Mouse (Mus musculus): ENCODE measurements around the gene Gse1. TPM values are rescaled to one million over a fixed set of nuclear protein-coding genes. Genes with fewer than 3 reads are reported as not detected.

Gene Gse1
- polyA plus RNA-seq, 1 experiment from 2014 or later, result 10.6 TPM

DNA sequence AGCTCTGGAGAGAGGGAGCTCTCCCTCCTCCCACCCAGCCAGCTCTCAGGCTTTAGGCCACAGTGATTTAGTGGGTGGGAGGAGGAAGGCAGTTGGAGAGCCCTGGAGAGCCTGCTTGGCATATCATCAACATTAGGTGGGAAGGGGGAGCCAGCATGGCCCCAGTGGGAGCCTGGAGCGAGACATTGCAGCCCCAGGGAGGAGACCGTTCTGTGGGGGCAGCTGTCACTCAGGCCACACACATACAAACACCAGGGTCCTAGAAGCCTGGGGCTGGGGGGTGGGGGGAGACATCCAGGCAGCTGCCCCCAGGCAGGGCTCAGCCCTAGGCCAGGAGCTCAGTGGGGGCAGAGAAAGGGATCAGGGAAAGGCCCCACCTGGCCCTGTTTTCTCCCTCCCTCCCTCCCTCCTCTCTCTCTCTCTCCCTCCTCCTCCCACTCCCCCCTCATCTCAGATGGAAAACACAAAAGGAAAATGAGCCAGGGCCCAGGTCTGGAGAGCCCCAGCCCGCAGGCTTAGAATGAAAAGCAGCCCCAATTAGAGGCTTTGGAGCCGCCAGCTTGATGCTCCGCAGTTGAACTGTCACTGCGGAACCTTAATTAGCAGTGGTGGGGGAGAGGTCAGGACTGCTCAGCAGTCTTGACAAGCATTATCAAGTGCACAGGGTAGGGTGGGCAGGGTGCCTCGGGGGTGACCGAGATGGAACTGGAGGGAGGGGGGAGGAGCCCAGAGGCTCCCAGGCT lies 197.1 kb downstream of the Gse1 start:
- Histone ChIP-seq H3K27ac (peak overlapping the region; percentile 91), H3K9me3 (no peaks in the 10 kb centered on the region), H3K27me3 (0 out of 2 replicates have a peak, but pooled peaks cover 3% of the 10 kb centered on the region), H3K9ac (no peak overlapping the region), H3K4me1 (peaks cover 83% of the 10 kb centered on the region), H3K4me2 (replicated peaks) (peak overlapping the region; percentile 21; the same call in 1 of the 2 replicates), H3K4me3 (no peak overlapping the region), H3K36me3 (no peaks in the 10 kb centered on the region)
- ATAC-seq (ENCODE audit: insufficient number of reproducible peaks, insufficient read depth, low FRiP score, low TSS enrichment), result peak; percentile 66
- 4% methylated on average over 8 of the region's 8 CpGs for WGBS

DNA sequence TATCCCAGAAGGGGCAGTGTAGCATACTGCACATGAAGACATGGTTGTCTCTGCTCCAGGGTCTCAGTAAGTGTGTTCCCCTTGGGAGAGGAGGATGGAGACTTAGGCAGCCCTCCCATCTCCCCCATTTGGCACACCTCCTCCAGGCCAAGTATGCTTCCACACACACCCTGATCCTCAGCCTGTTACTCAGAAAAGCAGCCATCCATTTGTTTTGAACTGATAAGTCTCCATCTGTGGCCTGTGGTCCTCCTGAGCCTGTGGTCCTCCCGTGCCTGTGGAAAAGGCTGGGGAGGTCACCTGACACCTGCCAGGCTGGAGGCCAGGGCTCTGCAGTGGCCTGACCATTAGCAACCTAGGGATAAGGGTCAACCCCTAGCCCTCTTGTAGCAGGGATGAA lies 197.8 kb downstream of the Gse1 start:
- H3K36me3 ChIP-seq, result no peaks in the 10 kb centered on the region
- H3K4me2 ChIP-seq (replicated peaks), result 0 out of 2 replicates have a peak overlapping the region, but pooled peaks have one; percentile 21
- ATAC-seq (ENCODE audit: insufficient number of reproducible peaks, insufficient read depth, low FRiP score, low TSS enrichment), result peak; percentile 11; the same call in 1 of the 2 replicates
- 23% methylated on average over 1 of the region's 1 CpGs for WGBS
- H3K9me3 ChIP-seq, result no peaks in the 10 kb centered on the region
- H3K9ac ChIP-seq, result no peak overlapping the region
- peak overlapping the region; percentile 91 for H3K27ac ChIP-seq
- H3K4me3 ChIP-seq, result no peak overlapping the region
- peaks cover 79% of the 10 kb centered on the region for H3K4me1 ChIP-seq
- H3K27me3 ChIP-seq, result 0 out of 2 replicates have a peak, but pooled peaks cover 3% of the 10 kb centered on the region

DNA sequence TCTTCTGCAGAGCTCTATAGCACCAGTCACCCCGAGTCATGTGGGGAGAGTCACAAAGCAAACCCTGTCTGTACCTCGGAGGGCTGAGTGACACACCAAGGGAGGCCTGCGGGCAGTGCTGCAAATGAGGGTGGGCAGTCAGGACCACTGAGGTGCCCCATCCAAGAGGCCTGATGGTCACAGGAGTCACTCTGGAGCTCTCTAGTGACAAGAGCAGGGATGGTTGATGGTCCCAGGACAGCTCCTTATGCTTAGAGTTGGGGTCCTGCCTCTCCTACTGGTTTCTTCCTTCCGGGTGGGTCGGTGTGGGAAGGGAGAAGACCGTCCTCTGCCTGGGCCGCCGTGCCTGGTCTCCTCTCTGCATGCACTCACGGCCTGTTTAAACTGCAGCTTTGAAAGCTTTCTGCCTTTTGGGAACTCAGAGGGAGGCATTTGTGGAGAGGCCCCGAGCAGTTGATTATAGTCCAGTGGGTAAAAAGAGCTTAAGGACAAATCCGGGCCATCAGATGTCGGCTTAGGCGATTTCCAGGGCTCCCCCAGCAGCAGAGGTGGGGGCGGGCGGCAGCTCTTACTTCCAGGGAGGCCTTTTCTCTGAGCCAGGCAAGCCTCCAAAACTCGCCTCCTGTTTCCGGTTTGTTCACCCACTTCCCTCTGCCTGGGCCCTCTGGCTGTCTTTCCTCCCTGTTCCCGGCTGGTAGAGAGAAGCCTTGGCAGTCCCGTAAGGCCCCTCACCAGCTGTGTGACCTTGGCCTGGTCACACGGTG lies 198.5 kb downstream of the Gse1 start:
- Histone ChIP-seq H3K4me3 (no peak overlapping the region), H3K36me3 (no peaks in the 10 kb centered on the region), H3K4me1 (peaks cover 72% of the 10 kb centered on the region), H3K9me3 (no peaks in the 10 kb centered on the region), H3K27me3 (0 out of 2 replicates have a peak, but pooled peaks cover 3% of the 10 kb centered on the region), H3K4me2 (replicated peaks) (peak overlapping the region; percentile 5; the same call in 1 of the 2 replicates), H3K27ac (peak overlapping the region; percentile 91), H3K9ac (peak overlapping the region; percentile 30; the same call in 1 of the 2 replicates)
- no peak for ATAC-seq (ENCODE audit: insufficient number of reproducible peaks, insufficient read depth, low FRiP score, low TSS enrichment)
- WGBS, result 23% methylated on average over 20 of the region's 20 CpGs

DNA sequence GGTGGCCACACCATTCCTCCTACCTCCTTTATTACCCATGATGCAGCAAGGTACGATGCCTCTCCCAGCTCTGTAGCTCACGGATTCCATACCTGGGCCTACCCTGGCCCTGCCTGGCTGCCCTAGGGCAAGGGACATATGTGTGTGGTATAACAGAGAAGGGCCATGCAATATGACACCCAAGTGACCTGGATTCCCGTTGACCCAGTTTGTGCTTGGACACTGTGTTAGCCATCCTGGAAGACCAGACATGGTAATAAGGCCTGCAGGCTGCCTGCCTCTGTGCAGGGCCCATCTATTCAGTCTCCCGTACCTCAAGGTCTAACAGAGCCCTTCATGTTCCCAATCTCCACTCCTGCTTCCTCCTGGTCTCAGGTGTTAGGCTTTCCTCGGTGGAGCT lies 200.2 kb downstream of the Gse1 start:
- Histone ChIP-seq H3K4me3 (no peak overlapping the region), H3K27me3 (no peaks in the 10 kb centered on the region), H3K9ac (no peak overlapping the region), H3K27ac (no peak overlapping the region), H3K4me1 (peaks cover 57% of the 10 kb centered on the region), H3K4me2 (replicated peaks) (no peak overlapping the region), H3K36me3 (no peaks in the 10 kb centered on the region), H3K9me3 (no peaks in the 10 kb centered on the region)
- 64% methylated on average over 5 of the region's 5 CpGs for WGBS
- no peak for ATAC-seq (ENCODE audit: insufficient number of reproducible peaks, insufficient read depth, low FRiP score, low TSS enrichment)

DNA sequence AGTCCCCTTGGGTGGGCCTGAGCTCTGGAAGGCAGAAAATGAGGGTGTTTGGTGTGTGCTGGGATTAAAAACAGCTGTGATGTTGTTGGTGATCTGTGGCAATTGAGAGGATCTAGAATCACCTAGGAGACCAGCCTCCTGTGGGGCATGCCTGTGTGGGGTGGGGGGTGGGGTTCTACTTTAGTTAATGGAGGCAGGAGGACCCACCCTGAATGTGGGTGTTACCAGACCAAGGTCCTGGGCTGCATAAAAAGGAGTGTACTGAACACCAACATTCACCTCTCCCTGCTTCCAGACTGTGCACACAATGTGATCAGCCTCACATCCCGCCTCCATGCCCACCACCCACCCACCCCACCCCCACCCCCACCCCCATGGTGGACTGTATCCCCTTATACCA lies 200.9 kb downstream of the Gse1 start:
- H3K4me2 ChIP-seq (replicated peaks), result no peak overlapping the region
- no peaks in the 10 kb centered on the region for H3K27me3 ChIP-seq
- WGBS, result 82% methylated on average over 1 of the region's 1 CpGs
- no peaks in the 10 kb centered on the region for H3K36me3 ChIP-seq
- H3K27ac ChIP-seq, result no peak overlapping the region
- no peak overlapping the region for H3K9ac ChIP-seq
- H3K4me3 ChIP-seq, result no peak overlapping the region
- H3K4me1 ChIP-seq, result peaks cover 51% of the 10 kb centered on the region
- no peaks in the 10 kb centered on the region for H3K9me3 ChIP-seq
- ATAC-seq (ENCODE audit: insufficient number of reproducible peaks, insufficient read depth, low FRiP score, low TSS enrichment), result no peak

DNA sequence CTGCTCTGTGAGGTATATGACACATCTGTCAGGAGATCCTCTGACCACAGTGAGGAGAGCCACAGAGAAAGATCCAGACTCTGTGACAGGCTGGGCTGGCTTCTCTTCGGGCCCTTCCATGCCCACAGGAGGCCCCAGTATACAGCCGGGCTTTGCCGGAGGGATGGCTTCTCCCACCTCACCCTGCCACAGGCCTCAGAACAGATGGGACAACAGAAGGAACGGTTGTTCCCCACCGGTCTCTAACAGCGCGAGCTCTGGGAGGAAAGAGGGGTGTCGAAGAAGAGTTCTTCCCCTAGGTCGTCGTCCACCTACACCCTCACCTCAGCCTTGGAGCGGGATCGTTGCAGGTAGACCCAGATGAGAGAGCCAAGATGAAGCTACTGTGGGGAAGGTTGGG lies 202.8 kb downstream of the Gse1 start:
- Histone ChIP-seq H3K9me3 (no peaks in the 10 kb centered on the region), H3K27me3 (no peaks in the 10 kb centered on the region), H3K36me3 (no peaks in the 10 kb centered on the region), H3K9ac (no peak overlapping the region), H3K27ac (no peak overlapping the region), H3K4me3 (no peak overlapping the region), H3K4me1 (peaks cover 33% of the 10 kb centered on the region), H3K4me2 (replicated peaks) (no peak overlapping the region)
- WGBS, result 86% methylated on average over 12 of the region's 12 CpGs
- ATAC-seq (ENCODE audit: insufficient number of reproducible peaks, insufficient read depth, low FRiP score, low TSS enrichment), result no peak

DNA sequence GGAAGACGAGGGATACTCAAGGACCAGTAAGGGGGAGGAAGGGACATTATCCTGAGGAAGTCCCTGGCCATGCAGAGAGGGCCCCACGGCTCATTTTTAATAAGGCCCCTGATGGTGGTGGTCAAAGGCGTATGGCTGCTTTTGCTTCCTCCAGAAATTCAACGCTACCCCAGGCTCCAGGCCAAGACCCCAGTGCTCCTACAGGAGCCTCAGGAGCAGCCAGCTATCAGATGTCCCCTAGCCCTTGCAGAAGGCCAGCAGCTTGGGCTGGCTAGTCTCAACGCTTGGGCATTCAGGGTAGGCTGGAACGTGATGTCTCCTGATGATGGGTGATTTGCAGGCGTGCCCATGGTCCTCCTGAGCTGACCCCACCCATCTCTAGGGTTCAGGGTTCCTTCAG lies 204.2 kb downstream of the Gse1 start:
- WGBS, result 68% methylated on average over 7 of the region's 7 CpGs
- Histone ChIP-seq H3K4me1 (peaks cover 32% of the 10 kb centered on the region), H3K4me3 (no peak overlapping the region), H3K4me2 (replicated peaks) (no peak overlapping the region), H3K9me3 (no peaks in the 10 kb centered on the region), H3K9ac (no peak overlapping the region), H3K36me3 (no peaks in the 10 kb centered on the region), H3K27me3 (0 out of 2 replicates have a peak, but pooled peaks cover under 1% of the 10 kb centered on the region), H3K27ac (no peak overlapping the region)
- no peak for ATAC-seq (ENCODE audit: insufficient number of reproducible peaks, insufficient read depth, low FRiP score, low TSS enrichment)

DNA sequence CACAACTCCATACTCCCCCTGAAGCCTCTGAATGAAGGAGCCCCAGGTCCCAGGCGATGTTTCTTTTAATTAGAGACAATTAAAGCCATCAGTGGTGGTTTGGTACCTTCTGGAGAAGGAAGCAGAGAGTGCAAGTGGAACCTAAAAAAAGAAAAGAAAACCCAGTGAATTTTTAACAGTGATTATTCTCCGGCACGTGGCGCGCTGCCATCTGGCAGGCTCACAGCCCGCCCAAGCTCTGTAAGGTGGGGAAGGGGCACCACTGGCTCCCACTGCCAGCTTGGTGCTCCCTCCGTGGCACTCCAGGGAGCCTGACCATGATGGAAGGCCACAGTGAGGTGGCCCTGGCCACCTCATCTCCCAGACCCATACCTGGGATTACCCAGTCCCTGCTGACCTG lies 204.9 kb downstream of the Gse1 start:
- no peak overlapping the region for H3K9ac ChIP-seq
- H3K4me3 ChIP-seq, result no peak overlapping the region
- H3K9me3 ChIP-seq, result no peaks in the 10 kb centered on the region
- no peak for ATAC-seq (ENCODE audit: insufficient number of reproducible peaks, insufficient read depth, low FRiP score, low TSS enrichment)
- H3K4me2 ChIP-seq (replicated peaks), result no peak overlapping the region
- H3K27ac ChIP-seq, result no peak overlapping the region
- H3K27me3 ChIP-seq, result peaks cover 7% of the 10 kb centered on the region
- H3K36me3 ChIP-seq, result no peaks in the 10 kb centered on the region
- WGBS, result 83% methylated on average over 7 of the region's 7 CpGs
- peaks cover 29% of the 10 kb centered on the region for H3K4me1 ChIP-seq

DNA sequence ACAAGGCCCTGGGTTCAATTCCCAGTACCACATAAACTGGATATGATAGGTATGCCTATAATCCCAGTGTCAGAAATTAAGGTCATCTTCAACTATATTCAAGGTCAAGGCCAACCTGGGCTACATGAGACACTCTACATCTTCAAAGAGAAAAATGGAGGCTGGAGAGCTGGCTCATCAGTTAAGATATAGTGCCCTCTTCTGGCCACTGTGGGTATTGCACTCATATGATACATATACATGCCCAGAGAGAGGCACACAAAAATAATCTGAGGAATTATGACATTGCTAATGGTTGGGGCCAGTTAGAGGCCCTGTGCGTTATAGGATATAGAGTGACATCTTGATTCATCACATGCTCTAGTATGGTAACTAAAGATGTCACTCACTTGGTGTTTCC lies 205.5 kb downstream of the Gse1 start:
- H3K4me1 ChIP-seq, result peaks cover 25% of the 10 kb centered on the region
- no peaks in the 10 kb centered on the region for H3K36me3 ChIP-seq
- no peak for ATAC-seq (ENCODE audit: insufficient number of reproducible peaks, insufficient read depth, low FRiP score, low TSS enrichment)

DNA sequence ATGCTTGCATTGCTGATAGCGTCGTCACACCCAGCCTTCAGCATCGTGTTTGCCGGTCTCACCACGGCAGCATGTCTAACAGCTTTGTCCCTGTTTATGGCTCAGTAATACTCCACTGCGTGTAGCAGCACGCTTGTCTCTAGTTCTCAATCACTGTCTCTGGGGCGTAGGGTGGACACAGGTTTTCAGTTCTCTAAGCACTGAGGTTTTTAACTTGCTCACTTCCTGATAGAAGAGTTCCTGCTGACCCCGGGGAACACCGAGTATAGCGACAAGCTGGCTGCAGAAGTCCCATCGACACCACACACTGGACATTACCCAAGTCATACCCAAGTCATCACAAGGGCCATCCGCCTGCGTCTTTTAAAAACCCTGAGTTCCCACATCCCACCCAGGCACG lies 207.5 kb downstream of the Gse1 start:
- Histone ChIP-seq H3K9ac (no peak overlapping the region), H3K4me2 (replicated peaks) (no peak overlapping the region), H3K36me3 (no peaks in the 10 kb centered on the region), H3K27me3 (peaks cover 11% of the 10 kb centered on the region), H3K9me3 (no peaks in the 10 kb centered on the region), H3K4me1 (peaks cover 39% of the 10 kb centered on the region), H3K4me3 (no peak overlapping the region), H3K27ac (no peak overlapping the region)
- no peak for ATAC-seq (ENCODE audit: insufficient number of reproducible peaks, insufficient read depth, low FRiP score, low TSS enrichment)
- 91% methylated on average over 15 of the region's 15 CpGs for WGBS

More for the DNA sequence above, 205.5 kb downstream of the Gse1 start:
- no peak overlapping the region for H3K4me3 ChIP-seq
- H3K27ac ChIP-seq, result no peak overlapping the region
- no peak overlapping the region for H3K4me2 ChIP-seq (replicated peaks)
- WGBS, result 93% methylated on average over 1 of the region's 1 CpGs
- H3K9me3 ChIP-seq, result no peaks in the 10 kb centered on the region
- peaks cover 11% of the 10 kb centered on the region for H3K27me3 ChIP-seq
- H3K9ac ChIP-seq, result no peak overlapping the region

DNA sequence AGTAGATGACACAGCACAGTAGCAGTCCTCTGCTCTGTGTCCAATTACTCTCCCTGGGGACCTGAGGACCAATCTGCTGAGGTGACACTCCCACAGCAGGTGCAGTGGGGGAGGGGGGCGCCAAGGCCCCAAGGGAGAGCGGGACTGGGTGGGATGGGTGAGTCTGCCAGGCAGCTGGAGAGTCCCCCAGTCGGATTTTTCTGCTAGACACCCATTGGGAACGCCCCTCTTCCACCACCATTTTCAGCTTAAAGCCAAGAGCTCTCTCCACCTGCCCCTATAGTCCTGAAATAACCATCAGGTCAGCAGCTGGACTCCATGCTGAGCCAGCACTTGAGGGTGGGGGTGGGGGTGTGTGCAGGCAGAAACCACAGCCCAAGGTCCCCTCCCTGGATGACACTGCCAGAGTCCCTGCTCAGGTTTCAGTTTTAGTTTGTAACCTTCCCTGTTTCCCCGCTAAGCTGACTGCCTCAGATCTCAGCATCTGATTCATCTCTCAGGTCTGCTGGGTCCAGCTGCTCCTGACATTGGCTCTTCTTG lies 208.3 kb downstream of the Gse1 start:
- Histone ChIP-seq H3K9ac (no peak overlapping the region), H3K9me3 (no peaks in the 10 kb centered on the region), H3K27me3 (peaks cover 11% of the 10 kb centered on the region), H3K4me2 (replicated peaks) (no peak overlapping the region), H3K4me3 (no peak overlapping the region), H3K36me3 (no peaks in the 10 kb centered on the region), H3K4me1 (peaks cover 45% of the 10 kb centered on the region), H3K27ac (no peak overlapping the region)
- ATAC-seq (ENCODE audit: insufficient number of reproducible peaks, insufficient read depth, low FRiP score, low TSS enrichment), result no peak
- 38% methylated on average over 5 of the region's 5 CpGs for WGBS
